ENCODE assay signal across 11 mouse cellular contexts in genomic region chr13:73159454-73159853, GRCm38 (mm10).
A peak's percentile ranks its signal among the peaks of the same experiment; 100 is the strongest.
DNase-seq lines count a peak whose midpoint lies in the region; ATAC-seq and TF ChIP-seq lines count a peak whose summit lies in the region.
"Had no signal": no experiment of that assay in that cellular context is flagged by ENCODE, and none has a peak within 500 bp of the region (broad histone marks: within the 10 kb centered on the region; RNA-seq: fewer than 3 reads in every experiment).

No protein-coding gene starts in this region.

- WGBS in lung, embryonic 16.5 days = 47% methylated on average over 7 of the region's 7 CpGs
- WGBS in limb, embryonic 14.5 days = 21% methylated on average over 7 of the region's 7 CpGs
- 55% methylated on average over 7 of the region's 7 CpGs for WGBS in stomach, postnatal 0 days

- TF ChIP-seq POLR2A in limb, embryonic 14.5 days (IDR thresholded peaks at IDR 0.05; ENCODE audit: borderline replicate concordance, extremely low read depth, insufficient read depth, insufficient read length) = no peak

- peak overlapping the region; percentile 53 for H3K9ac ChIP-seq in lung, embryonic 16.5 days (ENCODE audit: low read length)
- peak overlapping the region; percentile 36; the same call in 1 of the 2 replicates for H3K9ac ChIP-seq in limb, embryonic 14.5 days (ENCODE audit: low read depth, low read length, severe bottlenecking)
- 0 out of 2 replicates have a peak overlapping the region, but pooled peaks have one; percentile 18 for H3K9ac ChIP-seq in stomach, postnatal 0 days (ENCODE audit: low read length)
- H3K9ac ChIP-seq: liver, embryonic 13.5 days had no signal

- no peak overlapping the region for H3K4me2 ChIP-seq in lung, embryonic 16.5 days (ENCODE audit: low read depth, low read length)
- peak overlapping the region; percentile 48; the same call in 1 of the 2 replicates for H3K4me2 ChIP-seq in limb, embryonic 14.5 days (replicated peaks; ENCODE audit: low read depth, low read length, severe bottlenecking)
- H3K4me2 ChIP-seq in stomach, postnatal 0 days (replicated peaks; ENCODE audit: low read depth) = no peak overlapping the region

- H3K27ac ChIP-seq in lung, embryonic 16.5 days (ENCODE audit: low read length) = no peak overlapping the region
- H3K27ac ChIP-seq in limb, embryonic 14.5 days (replicated peaks; ENCODE audit: low read depth, low read length) = no peak overlapping the region
- H3K27ac ChIP-seq in stomach, postnatal 0 days (replicated peaks) = no peak overlapping the region
- H3K27ac ChIP-seq: liver, embryonic 13.5 days had no signal

- peak; percentile 74 for DNase-seq in heart, adult 11 months
- no peak for DNase-seq in heart, adult 18-20 months
- no peak for DNase-seq in lung, adult 18-20 months
- DNase-seq in limb, embryonic 14.5 days (ENCODE audit: low spot score) = no peak
- DNase-seq in stomach, postnatal 0 days (ENCODE audit: low spot score) = no peak
- no peak for DNase-seq in gastrocnemius, postnatal 36 days
- DNase-seq in thymus, postnatal 4 days = no peak

- intact Hi-C loops in gastrocnemius, postnatal 36 days (cut with DNase I) = no loop called here

- H3K4me3 ChIP-seq in lung, embryonic 16.5 days (ENCODE audit: low read length) = no peak overlapping the region
- no peak overlapping the region for H3K4me3 ChIP-seq in limb, embryonic 14.5 days (replicated peaks; ENCODE audit: low read length)
- no peak overlapping the region for H3K4me3 ChIP-seq in stomach, postnatal 0 days (ENCODE audit: low read depth, low read length)
- H3K4me3 ChIP-seq: liver, embryonic 13.5 days had no signal

- no peaks in the 10 kb centered on the region for H3K36me3 ChIP-seq in lung, embryonic 16.5 days (ENCODE audit: control insufficient read depth, insufficient read depth, low read length)
- no peaks in the 10 kb centered on the region for H3K36me3 ChIP-seq in limb, embryonic 14.5 days (ENCODE audit: control insufficient read depth, insufficient read depth, low read length)
- H3K36me3 ChIP-seq in stomach, postnatal 0 days (ENCODE audit: control insufficient read depth, insufficient read depth, low read length) = no peaks in the 10 kb centered on the region
- H3K36me3 ChIP-seq: liver, embryonic 13.5 days had no signal

- no peak for TF ChIP-seq EP300 in stomach, postnatal 0 days (optimal IDR thresholded peaks at IDR 0.05)

- no peaks in the 10 kb centered on the region; the same call in 1 of the 2 replicates for H3K4me1 ChIP-seq in lung, embryonic 16.5 days (replicated peaks; ENCODE audit: control insufficient read depth, insufficient read depth, low read length)
- H3K4me1 ChIP-seq in limb, embryonic 14.5 days (ENCODE audit: control insufficient read depth, insufficient read depth, low read length) = 0 out of 2 replicates have a peak, but pooled peaks cover 2% of the 10 kb centered on the region
- no peaks in the 10 kb centered on the region for H3K4me1 ChIP-seq in stomach, postnatal 0 days (replicated peaks; ENCODE audit: control insufficient read depth, insufficient read depth)
- H3K4me1 ChIP-seq: liver, embryonic 13.5 days had no signal

- H3K9me3 ChIP-seq in lung, embryonic 16.5 days (ENCODE audit: control insufficient read depth, low read length) = no peaks in the 10 kb centered on the region
- no peaks in the 10 kb centered on the region for H3K9me3 ChIP-seq in limb, embryonic 14.5 days (ENCODE audit: control insufficient read depth, low read length)
- no peaks in the 10 kb centered on the region for H3K9me3 ChIP-seq in stomach, postnatal 0 days (ENCODE audit: control insufficient read depth, low read length)
- H3K9me3 ChIP-seq: liver, embryonic 13.5 days; megakaryocyte, embryonic 14.5 days had no signal

- H3K27me3 ChIP-seq in lung, embryonic 16.5 days (ENCODE audit: control insufficient read depth, insufficient read depth, low read depth, low read length) = no peaks in the 10 kb centered on the region
- H3K27me3 ChIP-seq in limb, embryonic 14.5 days (ENCODE audit: control insufficient read depth, insufficient read depth, low read length) = peaks cover 4% of the 10 kb centered on the region; the same call in 1 of the 2 replicates
- H3K27me3 ChIP-seq in stomach, postnatal 0 days (ENCODE audit: control insufficient read depth, insufficient read depth, low read length) = no peaks in the 10 kb centered on the region

- no peak for TF ChIP-seq CTCF in stomach, postnatal 0 days (IDR thresholded peaks at IDR 0.05; ENCODE audit: low read depth)

- no peak for ATAC-seq in lung, embryonic 16.5 days (ENCODE audit: low read depth)
- ATAC-seq in limb, embryonic 14.5 days (ENCODE audit: low FRiP score, low read depth) = no peak
- no peak for ATAC-seq in stomach, postnatal 0 days (ENCODE audit: low FRiP score, low TSS enrichment)
- ATAC-seq: inflammation-experienced regulatory T-cells, adult 6 months had no signal
